Mouse (Mus musculus) CH12.LX (cell line): Measurements from ENCODE around the gene Olfr904.
"Not testable (repeated sequence)": the region's sequence is repeated elsewhere in the genome, so short reads cannot be mapped to it uniquely, and the experiment has no call there.

ENCODE experiments used
- BHLHE40 ChIP-seq: IDR thresholded peaks from 2 replicates; pipeline ENCODE4 v1.6.1; 2011; ENCODE audit warnings: mild to moderate bottlenecking, low read depth, low read length, improper control_type of control experiment
- CTCF ChIP-seq, 2 experiments: IDR thresholded peaks in 1 of 2; conservative IDR thresholded peaks in 1 of 2; 2 replicates each; pipeline ENCODE4 v1.5.1; 2011 to 2012; ENCODE audit warnings: low read depth in 2 of 2, low read length in 2 of 2, improper control_type of control experiment in 1 of 2, inconsistent platforms in 1 of 2, mild to moderate bottlenecking in 1 of 2, moderate library complexity in 1 of 2
- ETS1 ChIP-seq: conservative IDR thresholded peaks from 2 replicates; pipeline ENCODE4 v1.6.1; 2012; ENCODE audit warnings: low read depth, mild to moderate bottlenecking, inconsistent platforms, low read length, improper control_type of control experiment, moderate library complexity
- HCFC1 ChIP-seq: IDR thresholded peaks from 2 replicates; pipeline ENCODE4 v1.6.1; 2012; ENCODE audit warnings: low read depth, mild to moderate bottlenecking, inconsistent platforms, low read length, improper control_type of control experiment
- JUND ChIP-seq: conservative IDR thresholded peaks from 2 replicates; pipeline ENCODE4 v1.6.1; 2011; ENCODE audit warnings: low read depth, low read length, improper control_type of control experiment
- KAT2A ChIP-seq: IDR thresholded peaks from 2 replicates; pipeline ENCODE4 v1.6.1; 2012; ENCODE audit warnings: low read length, improper control_type of control experiment, inconsistent platforms; ENCODE audit not compliant: insufficient replicate concordance
- MAFK ChIP-seq: IDR thresholded peaks from 2 replicates; pipeline ENCODE4 v1.6.1; 2011; ENCODE audit warnings: low read length, improper control_type of control experiment; ENCODE audit not compliant: insufficient replicate concordance
- MAZ ChIP-seq: IDR thresholded peaks from 2 replicates; pipeline ENCODE4 v1.6.1; 2012; ENCODE audit warnings: low read depth, mild to moderate bottlenecking, inconsistent platforms, low read length, improper control_type of control experiment, moderate library complexity
- POLR2A ChIP-seq: IDR thresholded peaks from 2 replicates; pipeline ENCODE4 v1.6.1; 2011; ENCODE audit warnings: low read depth, mild to moderate bottlenecking, improper control_type of control experiment, low read length
- POLR2AphosphoS2 ChIP-seq: IDR thresholded peaks from 2 replicates; pipeline ENCODE4 v1.6.1; 2011; ENCODE audit warnings: low read depth, low read length, improper control_type of control experiment
- USF1 ChIP-seq: IDR thresholded peaks from 2 replicates; pipeline ENCODE4 v1.6.1; 2014; ENCODE audit warnings: low read depth, mild to moderate bottlenecking, inconsistent platforms, low read length, improper control_type of control experiment

GRCm38 (mm10) chr9:38413502-38413901 lies 49.4 kb upstream of the Olfr904 start:
- TF ChIP-seq KAT2A; HCFC1; JUND; BHLHE40; ETS1; USF1; CTCF (conservative IDR thresholded peaks at IDR 0.05 in 1 of 2, IDR thresholded peaks at IDR 0.05 in 1 of 2; ENCODE audit: low read depth in 2 of 2, low read length in 2 of 2); POLR2A; MAZ; POLR2AphosphoS2; MAFK: not testable (repeated sequence)
